Mouse (Mus musculus) hindbrain, embryonic 16.5 days (tissue): ENCODE data around the gene Mapre3. TPM values are rescaled to one million over a fixed set of nuclear protein-coding genes. Genes with fewer than 3 reads are reported as not detected.
A peak's percentile ranks its signal among the peaks of the same experiment; 100 is the strongest.

Experiments
- ATAC-seq: fragments of 200-750 bp; cut with Nextera tagmentation; 2 replicates; pipeline ENCODE4 v1.8.0; 2017; ENCODE audit warnings: moderate TSS enrichment, moderate library complexity
- H3K27ac ChIP-seq: fragments of 300-500 bp; sonication (generic); 2 replicates; pipeline ENCODE4 v1.5.1; 2014; ENCODE audit warnings: low read depth, mild to moderate bottlenecking, control low read depth, low read length, moderate library complexity
- H3K27me3 ChIP-seq: fragments of 300-500 bp; sonication (generic); replicated peaks from 2 replicates; pipeline ENCODE4 v1.6.1; 2014; ENCODE audit warnings: low read length; ENCODE audit not compliant: control insufficient read depth, insufficient read depth
- H3K36me3 ChIP-seq: fragments of 300-500 bp; sonication (generic); 2 replicates; pipeline ENCODE4 v1.6.1; 2014; ENCODE audit warnings: mild to moderate bottlenecking, low read length, moderate library complexity, mixed read lengths; ENCODE audit not compliant: control insufficient read depth, insufficient read depth
- H3K4me1 ChIP-seq: fragments of 300-500 bp; sonication (generic); 2 replicates; pipeline ENCODE4 v1.6.1; 2014; ENCODE audit warnings: low read depth, low read length; ENCODE audit not compliant: control insufficient read depth, insufficient read depth
- H3K4me2 ChIP-seq: fragments of 300-500 bp; sonication (generic); 2 replicates; pipeline ENCODE4 v1.6.1; 2014; ENCODE audit warnings: mild to moderate bottlenecking, low read length, control low read depth, moderate library complexity
- H3K4me3 ChIP-seq: fragments of 300-500 bp; sonication (generic); 2 replicates; pipeline ENCODE4 v1.5.1; 2014; ENCODE audit warnings: mild to moderate bottlenecking, low read length, control low read depth, moderate library complexity
- H3K9ac ChIP-seq: fragments of 300-500 bp; sonication (generic); 2 replicates; pipeline ENCODE4 v1.6.1; 2014; ENCODE audit warnings: low read depth, mild to moderate bottlenecking, control low read depth, low read length, moderate library complexity
- H3K9me3 ChIP-seq: fragments of 300-500 bp; sonication (generic); 2 replicates; pipeline ENCODE4 v1.6.1; 2014; ENCODE audit warnings: mild to moderate bottlenecking, low read length, moderate library complexity; ENCODE audit not compliant: control insufficient read depth
- WGBS: fragments of 180-500 bp; shearing (Covaris S2); extraction: QIAGEN DNeasy Blood & Tissue Kit; methylation state at CpG from one replicate; pipeline ENCODE4 v1.1.7; 2014; 5-methylcytosine and 5-hydroxymethylcytosine counted together
- polyA plus RNA-seq: library from polyadenylated mRNA; unstranded; fragments of >200 nt; fragmentation: Nextera tagmentation; extraction: Ambion mirVana; gene quantifications from 2 replicates; pipeline ENCODE4 v1.2.1, GENCODE M21; 2015

The Mapre3 gene
- polyA plus RNA-seq, 1 experiment from 2014 or later, result 153 TPM

- Histone ChIP-seq H3K27ac (peak within 1 kb of the TSS; percentile 84), H3K36me3 (peaks cover 6% of the 10 kb centered on the region; the same call in 1 of the 2 replicates), H3K4me1 (peaks cover 20% of the 10 kb centered on the region), H3K9ac (peak within 1 kb of the TSS; percentile 86), H3K4me3 (peak within 1 kb of the TSS; percentile 69), H3K9me3 (no peaks in the 10 kb centered on the region), H3K4me2 (peak within 1 kb of the TSS; percentile 96), H3K27me3 (no peaks in the 10 kb centered on the region)
- ATAC-seq, result peak; percentile 97
- under 1% methylated on average over 57 of the region's 58 CpGs for WGBS
Observed at GRCm38 (mm10) chr5:30907413-30908059, 93.1 kb downstream of the Mapre3 start, which contains the start of gene Ost4. Gene Ost4 (minus strand): TSS chr5:30907788.

GRCm38 (mm10) chr5:30908426-30909299 is 94.2 kb downstream of the Mapre3 start:
- Histone ChIP-seq H3K9ac (peak overlapping the region; percentile 86; the same call in 1 of the 2 replicates), H3K4me1 (peaks cover 24% of the 10 kb centered on the region), H3K36me3 (peaks cover 6% of the 10 kb centered on the region; the same call in 1 of the 2 replicates), H3K27ac (peak overlapping the region; percentile 84), H3K9me3 (no peaks in the 10 kb centered on the region), H3K4me3 (peak overlapping the region; percentile 69), H3K4me2 (peak overlapping the region; percentile 96), H3K27me3 (no peaks in the 10 kb centered on the region)
- no peak for ATAC-seq
- WGBS, result 51% methylated on average over 13 of the region's 13 CpGs

- H3K27ac ChIP-seq, result 0 out of 2 replicates have a peak overlapping the region, but pooled peaks have one; percentile 20
- no peaks in the 10 kb centered on the region for H3K9me3 ChIP-seq
- no peaks in the 10 kb centered on the region for H3K27me3 ChIP-seq
- no peak overlapping the region for H3K4me2 ChIP-seq
- H3K36me3 ChIP-seq, result peaks cover 6% of the 10 kb centered on the region; the same call in 1 of the 2 replicates
- no peak for ATAC-seq
- no peak overlapping the region for H3K9ac ChIP-seq
- WGBS, result 58% methylated on average over 7 of the region's 7 CpGs
- no peak overlapping the region for H3K4me3 ChIP-seq
- H3K4me1 ChIP-seq, result peaks cover 26% of the 10 kb centered on the region
Observed at GRCm38 (mm10) chr5:30909300-30909659, 94.8 kb downstream of the Mapre3 start.

GRCm38 (mm10) chr5:30909863-30910262 is 95.4 kb downstream of the Mapre3 start:
- no peak overlapping the region for H3K4me2 ChIP-seq

GRCm38 (mm10) chr5:30910481-30910880 is 96.0 kb downstream of the Mapre3 start:
- no peak overlapping the region for H3K4me3 ChIP-seq
- no peaks in the 10 kb centered on the region for H3K9me3 ChIP-seq
- no peak overlapping the region for H3K9ac ChIP-seq
- no peak for ATAC-seq
- H3K4me1 ChIP-seq, result peaks cover 28% of the 10 kb centered on the region
- no peak overlapping the region for H3K4me2 ChIP-seq
- H3K36me3 ChIP-seq, result no peaks in the 10 kb centered on the region
- no peak overlapping the region for H3K27ac ChIP-seq
- H3K27me3 ChIP-seq, result no peaks in the 10 kb centered on the region

More at GRCm38 (mm10) chr5:30909863-30910262, 95.4 kb downstream of the Mapre3 start:
- H3K27me3 ChIP-seq, result no peaks in the 10 kb centered on the region
- no peak overlapping the region for H3K9ac ChIP-seq
- no peak overlapping the region for H3K4me3 ChIP-seq
- peaks cover 26% of the 10 kb centered on the region for H3K4me1 ChIP-seq
- 88% methylated on average over 7 of the region's 7 CpGs for WGBS
- H3K36me3 ChIP-seq, result 0 out of 2 replicates have a peak, but pooled peaks cover 2% of the 10 kb centered on the region
- no peaks in the 10 kb centered on the region for H3K9me3 ChIP-seq
- no peak overlapping the region for H3K27ac ChIP-seq
- ATAC-seq, result no peak

- Histone ChIP-seq H3K36me3 (no peaks in the 10 kb centered on the region), H3K4me3 (no peak overlapping the region), H3K4me2 (no peak overlapping the region), H3K9ac (no peak overlapping the region), H3K9me3 (no peaks in the 10 kb centered on the region), H3K4me1 (peaks cover 23% of the 10 kb centered on the region), H3K27ac (peak overlapping the region; percentile 71), H3K27me3 (no peaks in the 10 kb centered on the region)
- WGBS, result 54% methylated on average over 5 of the region's 5 CpGs
- no peak for ATAC-seq
Observed at GRCm38 (mm10) chr5:30912156-30912555, 97.7 kb downstream of the Mapre3 start.

GRCm38 (mm10) chr5:30913060-30913841 is 98.8 kb downstream of the Mapre3 start, which contains the start of gene Emilin1:
Gene Emilin1 (plus strand): TSS chr5:30913402.
- no peaks in the 10 kb centered on the region for H3K27me3 ChIP-seq
- no peaks in the 10 kb centered on the region for H3K36me3 ChIP-seq
- no peaks in the 10 kb centered on the region for H3K9me3 ChIP-seq
- H3K4me2 ChIP-seq, result peak within 1 kb of the TSS; percentile 20
- ATAC-seq, result 0 out of 2 replicates have a peak, but pooled peaks have one; percentile 9
- peak within 1 kb of the TSS; percentile 8; the same call in 1 of the 2 replicates for H3K4me3 ChIP-seq
- peak within 1 kb of the TSS; percentile 71 for H3K27ac ChIP-seq
- peaks cover 19% of the 10 kb centered on the region for H3K4me1 ChIP-seq
- 29% methylated on average over 13 of the region's 13 CpGs for WGBS
- H3K9ac ChIP-seq, result peak within 1 kb of the TSS; percentile 25

GRCm38 (mm10) chr5:30914101-30914635 is 99.7 kb downstream of the Mapre3 start:
- Histone ChIP-seq H3K9ac (0 out of 2 replicates have a peak overlapping the region, but pooled peaks have one; percentile 25), H3K4me3 (peak overlapping the region; percentile 8; the same call in 1 of the 2 replicates), H3K4me1 (peaks cover 15% of the 10 kb centered on the region), H3K27ac (no peak overlapping the region), H3K36me3 (no peaks in the 10 kb centered on the region), H3K27me3 (no peaks in the 10 kb centered on the region), H3K9me3 (no peaks in the 10 kb centered on the region), H3K4me2 (peak overlapping the region; percentile 20)
- WGBS, result 77% methylated on average over 7 of the region's 7 CpGs
- no peak for ATAC-seq
